Mouse (Mus musculus): Measurements from ENCODE around the gene Psmc5.

Psmc5 gene

GRCm38 (mm10) chr11:106308162-106308561, 52.2 kb downstream of the Psmc5 start:
- no peak for DNase-seq

GRCm38 (mm10) chr11:106310123-106310522, 54.2 kb downstream of the Psmc5 start:
- DNase-seq: no peak

All from kidney, adult 11 months (tissue).